Mouse (Mus musculus) liver, postnatal 0 days (tissue): ENCODE results near the gene Mlxipl.

Experiments
- CTCF ChIP-seq: sonication (generic); IDR thresholded peaks from 2 replicates; pipeline ENCODE4 v1.5.1; 2016; ENCODE audit warnings: antibody characterized with exemption, low read depth
- EP300 ChIP-seq: IDR thresholded peaks from 2 replicates; pipeline ENCODE4 v1.6.1; 2016; ENCODE audit warnings: antibody characterized with exemption, low read depth, mild to moderate bottlenecking

- TF ChIP-seq EP300 (no peak), CTCF (no peak)
Observed at GRCm38 (mm10) chr5:135185016-135185415, 95.3 kb downstream of the Mlxipl start.
